Mouse (Mus musculus): ENCODE results near the gene Maml3. TPM values are rescaled to one million over a fixed set of nuclear protein-coding genes. Genes with fewer than 3 reads are reported as not detected.

Gene Maml3
- polyA plus RNA-seq, 1 experiment from 2014 or later = 1.5 TPM

DNA sequence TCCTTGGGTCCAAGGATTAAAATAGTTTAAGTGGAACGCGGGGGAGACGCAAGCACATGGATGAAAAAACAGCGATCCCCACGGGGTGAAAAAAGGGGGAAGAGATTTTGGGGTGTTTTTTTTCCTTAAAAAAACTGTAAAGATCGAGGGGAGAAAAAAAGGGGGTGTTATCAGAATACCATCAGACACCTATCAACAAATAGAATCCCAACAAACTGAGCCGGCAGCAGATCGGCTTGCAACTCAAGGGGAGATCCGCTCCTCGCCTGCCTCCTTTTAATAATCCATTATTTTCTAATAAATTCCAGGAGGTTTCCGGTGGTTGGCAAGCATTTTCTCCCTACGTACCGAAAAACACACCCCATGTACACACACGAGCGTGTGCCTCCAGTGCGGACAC, 668 bp downstream of the Maml3 start:
- H3K4me2 ChIP-seq = peak overlapping the region; percentile 97
- WGBS (ENCODE audit: insufficient replicate concordance) = under 1% methylated on average over 16 of the region's 16 CpGs
- ATAC-seq = no peak
- H3K9me3 ChIP-seq (replicated peaks) = no peaks in the 10 kb centered on the region
- H3K4me1 ChIP-seq = peaks cover 41% of the 10 kb centered on the region
- H3K4me3 ChIP-seq = peak overlapping the region; percentile 72
- no peaks in the 10 kb centered on the region for H3K27me3 ChIP-seq (replicated peaks)
- no peaks in the 10 kb centered on the region for H3K36me3 ChIP-seq
- H3K9ac ChIP-seq = peak overlapping the region; percentile 77
- H3K27ac ChIP-seq = peak overlapping the region; percentile 93

DNA sequence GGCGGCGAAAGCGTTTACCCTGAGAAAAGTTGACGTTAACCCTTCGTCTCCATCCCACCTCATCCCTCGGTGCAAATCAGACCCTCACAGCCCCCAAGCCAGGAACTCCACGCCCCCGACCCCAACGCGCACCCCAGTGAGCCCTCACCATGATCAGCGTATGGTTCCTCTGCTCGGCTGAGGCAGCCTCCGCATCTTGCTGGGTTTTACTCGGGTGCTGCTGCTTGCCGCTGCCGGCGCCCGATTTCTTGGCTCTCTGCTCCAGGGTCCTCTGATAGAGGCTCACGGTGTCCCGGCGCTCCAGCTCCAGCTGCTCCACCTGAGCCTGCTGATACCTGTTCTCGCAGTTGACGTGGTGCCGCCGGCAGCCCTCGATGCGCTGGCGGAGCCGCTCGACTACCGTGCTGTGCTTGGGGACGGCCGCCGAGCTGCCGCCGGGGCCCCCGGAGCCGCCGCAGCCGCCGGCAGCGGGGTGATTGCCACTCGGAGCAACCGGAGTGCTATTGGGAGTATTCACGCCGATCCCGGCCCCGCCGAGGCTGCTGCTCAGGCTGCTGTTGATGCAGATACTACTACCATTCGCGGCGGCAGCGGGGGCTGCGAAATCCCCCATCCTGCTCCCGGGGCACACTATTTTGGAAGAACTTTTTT, 1.2 kb downstream of the Maml3 start:
- no peaks in the 10 kb centered on the region for H3K9me3 ChIP-seq (replicated peaks)
- no peaks in the 10 kb centered on the region for H3K27me3 ChIP-seq (replicated peaks)
- peak overlapping the region; percentile 97 for H3K4me2 ChIP-seq
- H3K4me3 ChIP-seq = peak overlapping the region; percentile 72
- WGBS (ENCODE audit: insufficient replicate concordance) = under 1% methylated on average over 55 of the region's 55 CpGs
- peak overlapping the region; percentile 77 for H3K9ac ChIP-seq
- H3K4me1 ChIP-seq = peaks cover 42% of the 10 kb centered on the region
- peak overlapping the region; percentile 93 for H3K27ac ChIP-seq
- no peak for ATAC-seq
- no peaks in the 10 kb centered on the region for H3K36me3 ChIP-seq

DNA sequence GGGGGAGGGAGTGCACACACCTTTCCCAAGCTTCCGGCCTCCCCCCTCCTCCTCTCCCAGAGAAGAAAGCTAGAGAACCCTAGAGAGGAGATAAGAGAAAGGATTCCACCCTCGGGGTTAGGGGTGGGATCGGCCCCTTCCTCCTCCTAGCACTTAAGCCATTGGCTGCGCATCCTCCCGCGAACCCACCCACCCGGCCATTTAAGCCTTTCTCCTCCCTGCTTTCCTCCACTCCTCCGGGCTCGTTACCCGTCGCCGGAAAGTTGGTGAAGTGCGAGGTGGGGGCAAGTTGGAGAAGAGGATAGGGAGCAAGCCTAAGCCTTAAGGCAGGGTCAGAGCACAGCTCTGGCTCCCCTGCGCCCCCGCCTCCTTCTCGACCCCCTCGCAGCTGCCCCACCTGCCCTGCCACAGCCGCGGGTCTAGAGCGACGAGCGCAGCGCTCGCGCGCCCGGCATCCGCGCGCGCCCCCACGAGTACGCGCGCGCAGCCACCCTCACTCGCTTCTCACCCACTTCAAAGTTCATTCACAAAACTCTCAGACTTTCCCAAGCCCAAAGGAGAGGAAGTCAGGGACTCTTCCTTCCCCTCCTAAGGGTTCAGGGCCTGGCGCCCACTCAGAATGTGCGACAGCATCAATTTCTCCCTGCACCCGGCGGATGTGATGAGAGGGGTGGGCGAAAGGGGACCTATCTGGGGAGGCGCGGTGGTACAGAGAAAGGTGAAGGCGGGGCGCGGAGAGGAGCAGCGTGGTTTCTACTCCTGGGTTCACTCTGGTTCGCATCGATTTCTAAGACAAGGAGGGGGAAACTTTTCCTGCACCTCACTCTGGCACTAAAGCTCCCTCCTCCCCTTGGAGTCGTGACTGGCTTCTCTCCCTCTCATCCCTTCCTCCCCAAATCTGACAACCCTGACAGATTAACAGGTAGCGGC, 2.0 kb downstream of the Maml3 start:
- H3K36me3 ChIP-seq = no peaks in the 10 kb centered on the region
- under 1% methylated on average over 51 of the region's 52 CpGs for WGBS (ENCODE audit: insufficient replicate concordance)
- no peaks in the 10 kb centered on the region for H3K9me3 ChIP-seq (replicated peaks)
- H3K4me1 ChIP-seq = peaks cover 43% of the 10 kb centered on the region
- H3K27me3 ChIP-seq (replicated peaks) = no peaks in the 10 kb centered on the region
- peak overlapping the region; percentile 93 for H3K27ac ChIP-seq
- peak overlapping the region; percentile 77 for H3K9ac ChIP-seq
- peak overlapping the region; percentile 72 for H3K4me3 ChIP-seq
- peak; percentile 77 for ATAC-seq
- peak overlapping the region; percentile 97 for H3K4me2 ChIP-seq

DNA sequence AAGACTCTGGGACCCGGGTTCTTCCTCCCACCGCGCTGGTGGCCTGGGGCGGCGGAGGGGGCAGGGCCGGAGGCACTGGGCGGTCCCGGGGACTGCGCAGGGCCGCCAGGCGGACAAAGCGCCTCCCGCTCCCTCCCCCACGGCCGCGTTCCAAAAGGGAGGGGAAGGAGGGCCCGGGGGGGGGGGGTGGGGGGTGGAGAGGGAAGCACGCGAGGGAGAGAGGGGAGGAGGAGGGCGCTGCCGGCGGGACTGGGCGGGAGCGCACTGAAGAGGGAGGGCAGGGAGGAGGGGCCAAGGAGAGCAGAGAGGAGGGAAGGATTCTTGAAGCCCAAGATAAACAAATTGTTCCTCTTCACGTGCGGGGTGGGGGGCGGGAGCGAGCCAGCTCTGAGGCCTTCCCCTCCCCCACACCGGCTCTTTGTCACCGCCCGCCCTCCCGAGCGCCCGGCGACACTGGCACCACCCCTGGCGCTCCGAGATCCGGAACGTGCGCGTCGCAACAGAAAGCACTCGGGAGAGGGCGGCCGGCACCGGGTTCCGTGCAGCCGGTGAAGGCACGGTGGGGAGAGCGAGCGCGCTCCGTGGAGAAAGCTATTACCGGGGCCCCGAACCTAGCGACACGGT, 2.8 kb downstream of the Maml3 start:
- WGBS (ENCODE audit: insufficient replicate concordance) = 2% methylated on average over 42 of the region's 57 CpGs
- peak overlapping the region; percentile 97 for H3K4me2 ChIP-seq
- H3K9ac ChIP-seq = peak overlapping the region; percentile 77
- no peaks in the 10 kb centered on the region for H3K36me3 ChIP-seq
- H3K9me3 ChIP-seq (replicated peaks) = no peaks in the 10 kb centered on the region
- no peaks in the 10 kb centered on the region for H3K27me3 ChIP-seq (replicated peaks)
- H3K4me3 ChIP-seq = peak overlapping the region; percentile 72
- peak overlapping the region; percentile 93 for H3K27ac ChIP-seq
- ATAC-seq = peak; percentile 75
- peaks cover 43% of the 10 kb centered on the region for H3K4me1 ChIP-seq

DNA sequence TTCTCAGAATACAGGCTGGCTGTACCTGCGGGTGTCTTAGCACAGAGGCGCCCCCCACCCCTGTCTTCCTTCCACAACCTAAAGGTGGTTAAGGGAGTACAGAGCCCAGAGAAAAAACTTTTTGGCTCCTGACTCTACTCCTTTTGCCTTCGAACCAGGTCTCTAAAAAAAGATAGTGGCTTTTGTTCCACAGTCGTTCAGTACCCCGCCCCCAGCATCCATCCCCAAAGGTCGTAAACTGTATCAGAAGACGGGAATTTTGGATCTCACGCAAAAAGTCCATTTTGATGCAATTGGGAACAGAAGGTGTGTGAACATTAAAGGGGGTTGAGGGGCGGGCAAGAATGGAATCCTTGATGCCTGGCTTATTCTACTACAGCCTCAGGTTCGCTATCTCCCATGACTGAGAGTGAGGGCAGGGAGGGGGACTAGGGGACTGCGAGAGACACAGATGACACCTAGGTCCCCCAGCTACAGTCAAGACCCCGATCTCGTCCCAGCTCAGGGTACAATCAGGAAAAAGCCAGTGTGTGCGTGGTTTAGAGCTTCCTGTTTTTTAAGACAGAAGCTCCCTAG, 3.4 kb downstream of the Maml3 start:
- Histone ChIP-seq H3K9me3 (replicated peaks) (no peaks in the 10 kb centered on the region), H3K36me3 (no peaks in the 10 kb centered on the region), H3K4me2 (peak overlapping the region; percentile 97), H3K4me1 (peaks cover 43% of the 10 kb centered on the region), H3K27me3 (replicated peaks) (no peaks in the 10 kb centered on the region), H3K9ac (peak overlapping the region; percentile 77), H3K4me3 (peak overlapping the region; percentile 72), H3K27ac (peak overlapping the region; percentile 93)
- peak; percentile 24 for ATAC-seq
- WGBS (ENCODE audit: insufficient replicate concordance) = 2% methylated on average over 14 of the region's 14 CpGs

DNA sequence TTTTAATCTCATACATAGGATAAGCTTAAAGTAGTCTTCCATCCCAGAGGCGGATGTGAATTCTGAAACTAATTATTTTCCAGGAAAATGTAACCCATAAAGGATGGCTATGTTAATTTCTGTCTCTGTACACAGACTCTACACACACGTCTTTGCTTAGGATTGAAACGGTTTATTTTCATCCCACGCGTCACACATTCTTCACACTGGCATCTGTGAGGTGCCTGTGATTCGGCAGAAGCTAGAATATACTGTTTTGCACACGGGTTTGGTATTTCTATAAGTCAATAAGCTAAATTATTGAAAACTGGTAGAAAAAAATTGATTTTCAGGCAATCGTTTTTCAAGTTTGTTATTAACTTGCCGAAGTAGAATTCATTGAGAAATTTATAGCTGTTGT, 4.0 kb downstream of the Maml3 start:
- H3K9ac ChIP-seq = no peak overlapping the region
- peak overlapping the region; percentile 93; the same call in 1 of the 2 replicates for H3K27ac ChIP-seq
- peak overlapping the region; percentile 97 for H3K4me2 ChIP-seq
- H3K36me3 ChIP-seq = no peaks in the 10 kb centered on the region
- no peaks in the 10 kb centered on the region for H3K27me3 ChIP-seq (replicated peaks)
- H3K4me1 ChIP-seq = peaks cover 43% of the 10 kb centered on the region
- no peak for ATAC-seq
- WGBS (ENCODE audit: insufficient replicate concordance) = 54% methylated on average over 9 of the region's 9 CpGs
- no peak overlapping the region for H3K4me3 ChIP-seq
- H3K9me3 ChIP-seq (replicated peaks) = no peaks in the 10 kb centered on the region

DNA sequence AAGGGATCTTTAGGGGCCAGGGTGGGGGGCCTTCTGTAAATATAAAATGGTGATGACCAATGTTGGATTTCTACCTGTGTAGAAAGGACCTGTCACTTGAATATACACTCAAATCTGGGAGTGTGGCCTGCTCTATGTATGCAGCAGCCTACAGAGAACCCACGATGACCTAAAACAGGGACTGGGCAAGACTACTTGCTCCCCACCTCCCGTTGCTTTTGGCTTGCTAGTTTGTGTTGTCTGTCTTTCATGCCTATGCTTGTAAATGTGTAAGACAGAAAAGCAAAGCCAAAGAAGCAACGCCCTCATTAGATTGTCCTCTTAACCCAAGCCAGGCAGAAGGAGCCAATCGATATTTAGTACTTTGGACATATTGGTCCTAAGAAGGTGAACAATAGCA, 4.6 kb downstream of the Maml3 start:
- H3K4me1 ChIP-seq = peaks cover 39% of the 10 kb centered on the region
- no peak overlapping the region for H3K9ac ChIP-seq
- no peak for ATAC-seq
- H3K9me3 ChIP-seq (replicated peaks) = no peaks in the 10 kb centered on the region
- no peaks in the 10 kb centered on the region for H3K27me3 ChIP-seq (replicated peaks)
- H3K4me2 ChIP-seq = no peak overlapping the region
- no peak overlapping the region for H3K4me3 ChIP-seq
- WGBS (ENCODE audit: insufficient replicate concordance) = 67% methylated on average over 4 of the region's 4 CpGs
- H3K36me3 ChIP-seq = no peaks in the 10 kb centered on the region
- no peak overlapping the region for H3K27ac ChIP-seq

DNA sequence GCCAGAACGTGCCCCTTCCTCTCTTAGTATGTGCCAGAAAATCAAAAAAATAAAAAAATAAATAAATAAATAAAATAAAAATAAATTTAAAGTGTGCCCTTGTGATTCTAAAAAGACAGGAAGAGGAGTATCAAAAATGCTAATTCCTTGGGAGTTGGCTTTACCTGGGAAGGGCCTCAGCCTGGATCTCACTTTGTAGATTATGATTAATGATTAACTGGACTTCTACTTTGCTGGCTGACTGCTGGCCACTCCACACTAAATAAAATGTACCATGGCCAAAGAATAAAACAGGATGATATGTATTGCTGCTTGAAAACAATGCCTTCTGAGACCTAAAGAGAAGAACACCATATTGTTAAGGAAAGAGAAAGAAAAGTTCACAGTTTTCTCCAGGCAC, 5.6 kb downstream of the Maml3 start:
- Histone ChIP-seq H3K27me3 (replicated peaks) (no peaks in the 10 kb centered on the region), H3K36me3 (no peaks in the 10 kb centered on the region), H3K4me2 (no peak overlapping the region), H3K9me3 (replicated peaks) (no peaks in the 10 kb centered on the region), H3K9ac (no peak overlapping the region), H3K4me1 (peaks cover 34% of the 10 kb centered on the region), H3K4me3 (no peak overlapping the region), H3K27ac (no peak overlapping the region)
- no peak for ATAC-seq
- WGBS (ENCODE audit: insufficient replicate concordance) = 84% methylated on average over 1 of the region's 1 CpGs

DNA sequence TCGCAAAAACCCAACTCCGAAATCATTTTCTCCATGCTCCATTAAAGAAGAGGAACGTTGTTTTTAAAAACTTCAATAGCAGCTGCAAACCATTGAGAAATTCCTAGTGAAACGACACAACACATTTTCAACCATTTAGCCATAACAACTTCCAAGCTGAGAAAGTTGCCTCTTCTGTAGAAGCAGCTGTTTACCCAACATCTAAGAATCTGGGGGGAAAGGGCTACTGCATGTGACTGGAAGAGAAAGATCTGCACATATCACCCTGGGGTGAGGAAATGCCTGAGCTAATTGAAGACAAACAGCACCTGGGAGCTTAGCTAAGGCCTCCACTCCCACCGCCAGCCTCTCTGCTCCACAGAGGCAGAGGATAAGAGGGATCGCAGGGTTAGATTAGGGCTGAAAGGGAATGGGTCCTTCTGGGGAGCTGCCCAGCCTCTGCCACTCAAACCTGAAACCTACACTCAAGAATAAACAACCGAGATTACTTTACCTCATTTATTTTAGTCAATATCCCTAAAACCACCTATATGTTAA, 13.5 kb downstream of the Maml3 start:
- ATAC-seq = no peak
- Histone ChIP-seq H3K4me1 (peaks cover 43% of the 10 kb centered on the region), H3K4me3 (no peak overlapping the region), H3K27me3 (replicated peaks) (no peaks in the 10 kb centered on the region), H3K9me3 (replicated peaks) (no peaks in the 10 kb centered on the region), H3K4me2 (no peak overlapping the region), H3K36me3 (no peaks in the 10 kb centered on the region), H3K9ac (no peak overlapping the region), H3K27ac (no peak overlapping the region)
- 44% methylated on average over 7 of the region's 7 CpGs for WGBS (ENCODE audit: insufficient replicate concordance)

DNA sequence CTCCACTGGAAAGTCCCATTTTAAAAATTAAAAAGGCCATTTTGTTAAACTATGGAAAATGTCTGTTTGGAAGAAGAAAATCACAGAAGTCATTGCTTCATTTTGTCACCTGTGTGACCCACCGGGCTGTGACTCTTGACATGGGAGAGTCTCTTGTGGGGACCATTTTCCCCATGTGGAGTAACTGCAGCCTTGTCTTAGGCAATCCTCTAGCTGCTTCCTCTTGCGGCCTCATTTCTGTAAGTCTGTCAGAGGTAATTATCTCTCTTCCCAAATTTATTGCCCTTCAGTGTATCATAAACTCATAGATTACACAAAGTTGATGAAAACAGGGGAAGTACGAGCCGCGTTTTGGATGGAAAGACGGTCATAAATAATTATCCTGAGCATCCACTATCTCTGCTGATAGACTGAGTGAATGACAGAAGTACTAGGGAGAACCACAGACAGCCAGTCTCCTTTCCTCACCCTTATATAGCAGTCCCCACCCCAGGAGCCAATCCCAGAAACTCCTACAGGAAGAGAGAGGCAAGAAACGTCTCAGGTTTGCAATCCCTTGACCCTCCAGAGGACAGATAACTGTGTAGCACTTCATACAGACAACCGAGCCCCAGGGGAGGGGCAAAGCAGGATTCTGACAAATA, 14.5 kb downstream of the Maml3 start:
- Histone ChIP-seq H3K27ac (no peak overlapping the region), H3K4me1 (peaks cover 43% of the 10 kb centered on the region), H3K4me2 (no peak overlapping the region), H3K9ac (no peak overlapping the region), H3K27me3 (replicated peaks) (no peaks in the 10 kb centered on the region), H3K36me3 (no peaks in the 10 kb centered on the region), H3K4me3 (no peak overlapping the region), H3K9me3 (replicated peaks) (no peaks in the 10 kb centered on the region)
- 48% methylated on average over 8 of the region's 8 CpGs for WGBS (ENCODE audit: insufficient replicate concordance)
- no peak for ATAC-seq

Data from liver, embryonic 12.5 days (tissue).